Mouse (Mus musculus): ENCODE data around the gene Gm29609. TPM values are rescaled to one million over a fixed set of nuclear protein-coding genes. Genes with fewer than 3 reads are reported as not detected.

Gene Gm29609
- total and polyA plus RNA-seq, 3 experiments = 0.57 to 2.7 (median 1.2) TPM

DNA sequence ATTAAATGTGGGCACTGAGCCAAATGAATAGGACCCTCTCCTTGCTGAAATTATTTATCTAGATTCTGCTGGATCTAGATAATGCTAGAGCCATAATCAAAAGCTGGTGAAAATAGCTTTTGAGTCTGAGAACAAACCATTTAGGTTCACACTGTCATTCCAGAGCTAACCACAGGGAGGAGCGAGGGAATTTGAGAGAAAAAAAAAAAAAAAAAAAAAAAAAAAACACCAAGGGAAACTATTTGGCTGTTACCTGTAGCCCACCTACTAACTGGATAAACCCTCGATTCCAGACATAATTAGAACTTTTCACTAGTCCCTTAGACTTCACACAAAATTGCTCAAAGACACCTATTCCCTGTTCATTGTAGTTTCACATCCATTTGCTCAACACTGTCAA is 39.4 kb upstream of the Gm29609 start:
- TF ChIP-seq GABPA (IDR thresholded peaks at IDR 0.05; ENCODE audit: insufficient replicate concordance, low read depth, low read length) (no peak), ZMIZ1 (IDR thresholded peaks at IDR 0.05; ENCODE audit: low read depth, low read length) (no peak), CHD1 (IDR thresholded peaks at IDR 0.05; ENCODE audit: low read depth, low read length) (no peak), USF1 (IDR thresholded peaks at IDR 0.05; ENCODE audit: low read depth, low read length) (no peak), RAD21 (IDR thresholded peaks at IDR 0.05; ENCODE audit: low read depth, low read length) (no peak; the same call in 1 of the 2 replicates), IRF4 (IDR thresholded peaks at IDR 0.05; ENCODE audit: low read depth, low read length) (no peak), JUN (IDR thresholded peaks at IDR 0.05; ENCODE audit: insufficient read depth, low read depth, low read length) (no peak), MXI1 (IDR thresholded peaks at IDR 0.05; ENCODE audit: low read depth, low read length) (no peak), E2F4 (IDR thresholded peaks at IDR 0.05; ENCODE audit: insufficient replicate concordance, low read depth, low read length) (no peak), HCFC1 (IDR thresholded peaks at IDR 0.05; ENCODE audit: low read depth, low read length) (0 out of 2 replicates have a peak, but pooled peaks have one; percentile 4), ZNF384 (IDR thresholded peaks at IDR 0.05; ENCODE audit: low read depth, low read length) (peak; percentile 98), POLR2AphosphoS2 (IDR thresholded peaks at IDR 0.05; ENCODE audit: low read depth, low read length) (no peak), SIN3A (IDR thresholded peaks at IDR 0.05; ENCODE audit: low read length) (no peak; the same call in none of the 2 replicates), KAT2A (IDR thresholded peaks at IDR 0.05; ENCODE audit: insufficient replicate concordance, low read length) (no peak), SMC3 (IDR thresholded peaks at IDR 0.05; ENCODE audit: low read depth, low read length) (no peak), USF2 (conservative IDR thresholded peaks at IDR 0.05; ENCODE audit: low read depth, low read length) (no peak), PAX5 (IDR thresholded peaks at IDR 0.05; ENCODE audit: low read length) (no peak), UBTF (IDR thresholded peaks at IDR 0.05; ENCODE audit: low read depth, low read length) (0 out of 2 replicates have a peak, but pooled peaks have one; percentile 22), CHD2 (IDR thresholded peaks at IDR 0.05; ENCODE audit: low read length) (no peak), CTCF (conservative IDR thresholded peaks at IDR 0.05 in 1 of 2, IDR thresholded peaks at IDR 0.05 in 1 of 2; ENCODE audit: low read depth in 2 of 2, low read length in 2 of 2) (peak in 1 of 2 experiments; percentile 24; a peak in 2 of 4 replicates), JUND (conservative IDR thresholded peaks at IDR 0.05; ENCODE audit: low read depth, low read length) (no peak), TCF12 (IDR thresholded peaks at IDR 0.05; ENCODE audit: low read depth, low read length) (no peak)
- dilution Hi-C loops (cut with MboI; ENCODE audit: extremely low pct_ligation_motif_present, extremely low pct_unique_long_range_greater_than_20kb, low sequenced_read_pairs) (no loop called here), in situ Hi-C loops (cut with MboI; ENCODE audit: low pct_ligation_motif_present, low pct_unique_long_range_greater_than_20kb, low sequenced_read_pairs) (no loop called here)
- Histone ChIP-seq H3K4me3 (replicated peaks in 1 of 3; ENCODE audit: low read depth in 2 of 3, low read length in 2 of 3, poor library complexity in 1 of 3) (peak overlapping the region; percentile 42 to 93 (median 57)), H3K27me3 (replicated peaks) (no peaks in the 10 kb centered on the region), H3K27ac (ENCODE audit: insufficient read depth, low read depth) (no peak overlapping the region), H3K4me2 (ENCODE audit: insufficient read depth, low read depth, poor library complexity, severe bottlenecking) (peak overlapping the region; percentile 86), H3K36me3 (replicated peaks in 1 of 2; ENCODE audit: control insufficient read depth in 1 of 2, insufficient read depth in 1 of 2, low read length in 1 of 2) (peaks cover 0 to 19% of the 10 kb centered on the region in 2 experiments), H3K9ac (ENCODE audit: insufficient read depth, low read depth) (peak overlapping the region; percentile 75; the same call in 1 of the 2 replicates), H3K9me3 (replicated peaks; ENCODE audit: low read length) (no peaks in the 10 kb centered on the region), H3K4me1 (ENCODE audit: control insufficient read depth in 1 of 2, insufficient read depth in 2 of 2) (peaks cover 0 to 30% of the 10 kb centered on the region in 2 experiments; a peak in 2 of 4 replicates), H3K79me2 (replicated peaks; ENCODE audit: control insufficient read depth, extremely low read depth, insufficient read depth, poor library complexity, severe bottlenecking) (peaks cover 58% of the 10 kb centered on the region)
- DNase-seq (ENCODE audit: extremely low read depth) = no peak
